Mouse (Mus musculus) splenic B cell, adult 2 months (primary cell): ENCODE measurements at regions not wholly inside any gene's neighbourhood (a gene's known extent, or its start where the extent isn't known, plus 50 kb on each side); places are given as distances from the start of the nearest gene placed in this dataset.

Source experiments
- DNase-seq: peaks from one replicate; pipeline ENCODE4 v3.0.0-alpha.2; 2011; ENCODE audit warnings: low read depth, low spot score
- H3K27me3 ChIP-seq: 2 replicates; pipeline ENCODE4 v1.6.1; 2012; ENCODE audit warnings: mild to moderate bottlenecking, low read length, moderate library complexity, mixed read lengths; ENCODE audit not compliant: control insufficient read depth, poor library complexity, insufficient read depth, severe bottlenecking
- H3K36me3 ChIP-seq: 2 replicates; pipeline ENCODE4 v1.6.1; 2012; ENCODE audit warnings: mild to moderate bottlenecking, low read length, moderate library complexity, mixed read lengths; ENCODE audit not compliant: control insufficient read depth, poor library complexity, insufficient read depth, severe bottlenecking

DNA sequence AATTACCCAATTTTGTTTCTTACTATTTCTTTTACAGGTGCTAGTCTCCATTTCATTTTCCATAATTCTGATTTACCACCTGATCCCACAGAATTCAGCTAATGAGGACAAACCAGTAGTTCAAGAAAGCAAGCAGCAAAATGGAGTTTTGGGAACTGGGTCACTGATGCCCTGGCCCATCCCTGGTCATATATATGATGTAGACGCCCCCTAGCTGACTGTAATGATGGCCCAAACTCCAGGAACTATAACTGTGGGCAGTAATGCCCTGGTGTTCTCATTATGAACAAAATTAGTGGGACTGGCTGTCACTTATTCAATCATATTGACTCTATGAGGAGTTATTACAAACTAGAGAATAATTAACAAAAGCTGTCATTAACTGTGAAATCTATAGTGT lies 375.5 kb downstream of the Fgf10 start:
- H3K36me3 ChIP-seq, result no peaks in the 10 kb centered on the region
- H3K27me3 ChIP-seq, result no peaks in the 10 kb centered on the region
- no peak for DNase-seq

DNA sequence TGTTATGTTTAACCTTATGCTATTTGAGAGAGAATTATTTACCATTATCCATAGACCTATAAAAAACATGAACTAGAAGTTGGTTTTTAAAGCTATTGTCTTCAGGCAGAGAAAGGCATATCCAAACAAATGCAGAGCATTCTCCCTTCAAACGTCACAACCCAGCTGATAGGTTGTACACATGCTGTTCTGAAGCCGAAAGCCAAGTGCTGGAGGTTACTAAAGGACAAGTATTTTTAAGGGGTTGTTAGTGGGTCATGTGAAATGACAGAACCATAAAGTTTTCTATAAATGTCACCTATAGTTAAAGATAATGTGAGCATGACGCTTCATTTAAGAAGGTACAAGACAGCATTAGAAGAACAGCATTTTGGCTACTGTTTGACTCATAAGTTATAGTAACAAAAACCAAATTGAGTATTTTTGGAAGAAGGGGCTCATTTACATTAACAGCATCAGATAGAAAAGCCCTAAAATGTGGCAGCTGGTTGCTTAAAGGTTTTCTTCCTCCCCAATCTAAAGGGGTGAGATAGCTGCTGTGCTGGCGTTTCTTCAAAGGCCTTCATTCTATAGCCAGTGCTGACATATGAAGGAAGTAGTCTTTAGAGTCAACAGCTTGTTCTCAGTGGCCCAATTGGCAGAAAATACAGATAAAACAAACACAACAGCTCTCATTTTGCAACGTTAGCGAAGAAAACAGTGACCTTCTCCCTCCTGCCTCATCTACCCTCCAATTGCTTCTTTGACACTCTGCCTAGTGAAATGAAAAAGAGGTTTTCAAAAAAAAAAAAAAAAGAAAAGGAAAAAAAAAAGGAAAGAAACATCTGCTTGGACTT lies 359.4 kb upstream of the Paip1 start:
- no peak for DNase-seq
- no peaks in the 10 kb centered on the region for H3K36me3 ChIP-seq

DNA sequence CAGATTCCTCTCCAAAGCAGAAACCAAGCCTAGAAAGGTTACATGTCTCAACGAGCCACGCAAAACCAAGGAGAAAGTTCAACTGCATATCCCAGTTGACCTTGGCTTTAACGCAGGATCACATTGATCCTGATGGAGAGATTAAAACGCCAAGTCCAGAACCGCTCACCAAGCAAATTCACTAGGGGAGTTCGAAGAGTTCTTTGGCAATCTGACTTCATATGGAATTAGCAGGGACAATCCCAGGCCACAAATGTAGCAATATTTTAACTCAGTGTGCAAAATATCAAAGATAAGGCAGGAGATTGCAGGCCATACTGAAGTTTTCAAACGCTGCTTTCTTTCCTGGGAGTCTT lies 358.8 kb upstream of the Paip1 start:
- DNase-seq, result no peak
- Histone ChIP-seq H3K27me3 (no peaks in the 10 kb centered on the region), H3K36me3 (no peaks in the 10 kb centered on the region)

More for the DNA sequence above, 359.4 kb upstream of the Paip1 start:
- no peaks in the 10 kb centered on the region for H3K27me3 ChIP-seq

DNA sequence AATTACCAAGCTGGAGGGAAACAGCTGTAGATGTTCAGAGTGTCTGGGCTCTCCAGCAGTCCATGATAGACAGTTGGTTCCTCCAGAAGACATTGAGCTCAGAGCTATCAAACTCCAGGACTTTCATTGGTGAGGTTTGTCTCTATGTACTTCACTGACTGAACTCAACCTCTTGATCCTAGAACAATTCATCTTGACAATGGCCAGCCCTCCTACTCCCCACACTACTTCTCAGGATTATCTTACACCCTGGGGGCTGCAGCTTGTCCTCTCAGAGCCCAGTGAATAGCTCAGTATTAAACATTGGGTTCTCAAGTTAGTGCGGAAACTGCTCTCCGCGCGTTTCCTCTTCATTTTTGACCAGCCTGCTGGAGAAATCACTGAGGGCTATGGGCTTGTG lies 349.2 kb upstream of the Paip1 start:
- Histone ChIP-seq H3K36me3 (no peaks in the 10 kb centered on the region), H3K27me3 (no peaks in the 10 kb centered on the region)
- no peak for DNase-seq

DNA sequence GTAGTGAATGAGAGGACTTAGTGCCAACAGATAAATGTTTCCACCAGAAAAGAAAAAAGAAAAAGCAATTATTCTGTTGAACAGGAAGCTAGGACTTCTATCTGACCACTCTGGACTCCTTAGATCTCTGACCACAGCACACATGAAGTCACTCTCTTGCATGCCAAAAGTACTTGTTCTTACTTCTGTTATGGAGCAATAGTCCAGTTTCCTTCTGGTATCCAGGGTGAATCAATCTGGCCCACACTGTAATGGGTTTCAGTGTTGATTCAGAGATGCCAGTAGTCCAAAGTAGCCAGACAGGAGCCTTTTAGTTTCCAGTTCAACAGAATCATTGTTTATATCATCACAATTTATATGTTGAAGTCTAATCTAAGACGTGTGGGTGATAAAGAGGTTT lies 346.7 kb upstream of the Paip1 start:
- no peaks in the 10 kb centered on the region for H3K36me3 ChIP-seq
- DNase-seq, result no peak
- H3K27me3 ChIP-seq, result no peaks in the 10 kb centered on the region

DNA sequence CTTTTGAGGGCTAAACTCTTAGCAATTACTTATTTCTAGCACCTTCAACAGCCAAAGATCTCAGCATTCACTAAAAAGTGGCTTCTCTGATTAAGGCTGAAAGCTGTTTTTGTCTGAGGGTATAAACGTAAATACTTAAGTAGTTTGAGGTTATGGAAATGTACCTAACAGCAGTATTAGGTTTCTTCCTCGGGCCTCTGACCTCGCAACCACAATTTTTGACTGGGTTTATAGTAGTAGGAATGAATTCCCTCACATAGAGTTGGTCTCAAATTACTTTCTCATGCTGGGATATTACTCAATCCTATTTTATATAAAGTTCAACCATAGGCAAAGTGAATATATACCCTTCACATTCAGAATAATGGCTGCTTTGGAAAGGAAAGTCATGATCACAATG lies 310.5 kb upstream of the Paip1 start:
- H3K36me3 ChIP-seq, result no peaks in the 10 kb centered on the region
- no peaks in the 10 kb centered on the region for H3K27me3 ChIP-seq
- no peak for DNase-seq

DNA sequence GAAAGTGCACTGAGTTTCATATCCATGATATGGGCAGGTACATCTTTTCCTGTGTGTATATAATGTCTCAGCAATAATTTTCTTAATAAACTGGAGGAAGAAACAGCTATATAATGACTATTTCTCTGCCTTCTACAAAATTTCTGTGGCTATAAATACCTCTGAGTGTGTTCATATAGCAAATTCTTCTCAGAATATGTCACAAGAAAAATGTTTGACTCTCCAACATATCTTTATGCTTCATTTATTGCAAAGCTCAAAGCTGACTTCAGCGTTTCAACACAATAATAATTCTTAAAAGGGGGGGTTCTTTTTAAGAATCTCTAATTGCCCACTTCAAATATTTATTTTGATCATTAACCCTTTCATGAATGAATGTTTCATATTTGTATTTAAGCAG lies 310.0 kb upstream of the Paip1 start:
- no peaks in the 10 kb centered on the region for H3K27me3 ChIP-seq
- H3K36me3 ChIP-seq, result no peaks in the 10 kb centered on the region
- no peak for DNase-seq

DNA sequence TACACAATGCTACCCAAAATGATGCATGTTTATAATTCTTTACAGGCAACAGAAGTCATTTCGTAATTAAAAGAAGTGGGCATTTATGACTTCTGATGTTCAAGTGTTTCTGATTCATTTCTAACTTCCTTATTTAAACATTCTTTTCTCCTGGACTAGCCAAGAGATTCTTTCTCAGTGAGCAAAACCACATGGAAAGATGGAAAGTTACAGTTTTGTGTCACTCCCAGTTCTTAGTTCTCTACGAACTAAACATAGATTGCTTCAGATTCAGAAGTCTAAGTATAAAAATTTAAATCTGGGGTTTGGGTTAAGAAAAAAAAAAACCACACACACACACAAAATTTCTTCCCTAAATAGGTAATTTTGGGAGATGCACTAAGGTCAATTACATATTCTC lies 288.0 kb upstream of the Paip1 start:
- H3K27me3 ChIP-seq, result no peaks in the 10 kb centered on the region
- no peaks in the 10 kb centered on the region for H3K36me3 ChIP-seq
- DNase-seq, result no peak

DNA sequence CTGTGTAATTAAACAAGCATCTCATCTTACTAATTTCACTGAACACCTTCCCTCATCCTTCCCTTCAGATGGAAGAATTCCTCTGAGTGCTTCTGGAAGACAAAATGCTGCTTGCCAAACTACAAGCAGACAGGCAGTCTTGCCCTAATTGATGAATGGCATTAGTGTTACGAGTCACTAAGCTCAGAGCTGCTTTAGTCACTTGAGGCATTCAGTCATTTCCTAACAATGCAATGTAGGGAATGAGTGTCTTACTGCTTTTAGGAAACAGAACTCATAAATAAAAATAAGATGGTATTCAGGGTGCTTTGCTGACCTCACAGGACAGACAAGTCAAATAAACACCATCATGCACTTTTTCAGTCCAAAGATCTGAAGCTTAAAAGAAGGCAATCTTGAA lies 285.1 kb upstream of the Paip1 start:
- Histone ChIP-seq H3K36me3 (no peaks in the 10 kb centered on the region), H3K27me3 (no peaks in the 10 kb centered on the region)
- DNase-seq, result no peak

DNA sequence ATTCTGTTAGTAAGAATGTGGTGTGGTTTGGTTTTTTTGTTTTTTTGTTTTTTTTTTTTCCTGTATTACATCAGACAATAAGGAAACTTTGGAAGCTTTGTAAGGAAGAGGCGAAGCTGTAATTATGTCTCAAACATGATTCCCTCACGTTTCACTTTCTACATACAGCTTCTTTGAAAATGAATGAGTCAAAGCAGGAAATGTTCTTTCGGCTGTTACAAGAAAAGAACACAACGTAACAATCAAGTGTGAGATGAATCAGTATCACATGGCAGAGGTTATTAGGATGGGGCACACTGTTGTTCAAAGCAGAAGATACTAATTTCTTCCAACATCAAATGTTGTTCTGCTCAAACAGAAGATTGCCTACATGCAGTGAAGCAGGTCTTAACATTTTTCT lies 282.7 kb upstream of the Paip1 start:
- Histone ChIP-seq H3K36me3 (no peaks in the 10 kb centered on the region), H3K27me3 (no peaks in the 10 kb centered on the region)
- DNase-seq, result no peak

DNA sequence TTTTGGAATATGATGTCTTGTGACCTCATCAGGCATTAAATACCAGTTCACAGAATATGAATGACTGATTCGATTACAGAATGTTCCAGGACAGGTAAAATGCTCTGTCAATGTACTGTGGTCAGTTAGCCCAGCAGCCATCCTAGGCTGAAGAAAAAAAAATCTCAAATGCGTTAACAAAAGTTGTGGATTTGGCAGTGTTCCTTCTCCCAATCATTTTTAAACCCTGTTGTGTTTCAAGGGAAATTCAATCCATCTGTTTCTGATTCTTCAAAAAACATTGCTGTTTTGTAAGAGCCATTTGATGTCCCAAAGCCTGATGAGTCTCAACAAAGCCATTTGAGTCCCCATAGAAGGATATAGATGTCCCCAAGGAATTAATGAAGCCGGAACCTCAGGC lies 280.7 kb upstream of the Paip1 start:
- H3K36me3 ChIP-seq, result no peaks in the 10 kb centered on the region
- no peak for DNase-seq
- H3K27me3 ChIP-seq, result no peaks in the 10 kb centered on the region

DNA sequence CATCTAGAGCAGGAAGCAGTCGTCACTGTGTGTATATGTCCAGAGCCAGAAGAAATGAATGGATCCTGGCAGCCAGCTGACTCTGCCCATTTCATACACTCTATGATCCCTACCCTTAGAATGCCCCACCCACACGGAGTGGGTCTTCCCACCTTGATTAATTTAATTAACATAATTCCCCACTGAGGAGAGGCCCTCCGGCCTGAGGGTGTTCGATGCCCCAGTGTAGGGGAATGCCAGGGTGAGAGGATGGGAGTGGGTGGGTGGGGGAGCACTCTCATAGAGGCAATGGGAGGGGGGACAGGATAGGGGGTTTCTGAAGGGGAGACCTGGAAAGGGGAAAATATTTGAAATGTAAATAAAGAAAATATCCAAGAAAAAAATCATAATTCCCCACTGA lies 279.3 kb upstream of the Paip1 start:
- no peak for DNase-seq
- no peaks in the 10 kb centered on the region for H3K36me3 ChIP-seq
- H3K27me3 ChIP-seq, result no peaks in the 10 kb centered on the region

DNA sequence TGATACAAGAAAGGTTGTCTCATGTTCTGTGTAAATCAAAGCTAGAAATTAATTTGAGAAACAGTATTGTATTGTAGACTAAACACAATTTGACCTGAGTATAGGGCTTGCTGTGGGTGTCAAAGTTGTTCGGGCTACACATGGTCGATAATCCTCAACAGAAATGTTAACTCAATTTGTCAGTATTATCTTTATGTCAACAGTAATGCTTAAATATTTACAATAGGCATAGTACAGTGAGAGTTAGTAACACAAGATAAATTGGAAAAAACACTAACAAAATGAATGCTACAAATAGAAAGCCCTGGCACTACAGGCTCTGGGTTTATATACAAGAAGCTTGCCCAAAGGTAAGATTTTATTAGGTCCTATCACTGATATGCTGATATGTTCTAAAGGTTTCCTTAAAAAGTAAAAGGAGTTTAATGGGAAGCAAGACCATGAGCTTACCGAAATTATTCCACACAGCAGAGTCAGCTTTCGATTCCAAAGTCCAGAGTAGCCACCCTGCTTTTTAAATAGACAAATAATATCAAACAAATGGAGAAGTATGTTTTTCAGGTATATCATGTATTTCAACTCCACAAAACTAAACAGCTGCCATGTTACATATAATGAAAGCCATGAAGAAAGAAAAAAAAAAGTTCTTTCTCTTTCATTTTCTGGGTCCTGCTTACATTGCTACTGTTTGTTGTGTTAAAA lies 277.4 kb upstream of the Paip1 start:
- no peak for DNase-seq
- Histone ChIP-seq H3K36me3 (no peaks in the 10 kb centered on the region), H3K27me3 (no peaks in the 10 kb centered on the region)

DNA sequence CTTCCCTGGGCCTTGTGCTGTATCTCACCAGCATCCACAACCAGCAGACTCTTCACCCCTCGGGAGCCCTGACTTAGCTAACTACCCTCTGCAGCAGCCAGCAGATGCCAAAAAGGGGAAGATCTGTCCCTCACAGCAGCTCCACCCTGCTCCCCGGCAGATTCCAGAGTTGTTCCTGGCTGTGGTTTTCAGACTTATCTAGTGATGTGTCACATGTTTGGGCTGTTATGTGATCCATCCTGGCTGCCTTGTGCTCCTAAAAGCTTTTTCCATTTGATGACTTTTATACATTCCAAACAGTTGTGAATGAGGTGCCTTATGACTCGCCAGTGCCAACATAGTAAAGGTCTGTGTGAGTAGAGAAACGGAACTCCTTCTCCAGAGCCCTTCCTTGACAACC lies 250.6 kb upstream of the Paip1 start:
- no peaks in the 10 kb centered on the region for H3K27me3 ChIP-seq
- no peaks in the 10 kb centered on the region for H3K36me3 ChIP-seq
- no peak for DNase-seq

DNA sequence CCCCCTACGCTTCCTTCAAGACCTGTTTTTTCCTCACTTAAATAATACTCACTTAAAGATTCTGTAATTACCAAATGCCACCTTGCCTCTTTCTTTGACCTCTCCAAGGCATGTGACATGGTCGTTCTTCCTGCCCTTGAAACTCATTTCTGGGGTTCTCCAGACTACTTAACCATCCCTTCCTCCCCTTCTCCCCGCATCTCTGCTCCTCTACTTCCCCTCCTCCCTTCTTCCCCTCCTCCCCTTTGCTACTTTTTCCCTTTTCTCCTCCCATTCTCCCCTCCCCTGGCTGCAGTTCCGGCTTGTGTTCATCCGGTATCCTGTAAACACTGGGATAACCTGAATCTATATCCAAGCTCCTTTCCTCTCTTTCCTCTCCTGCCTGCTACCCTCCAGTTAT lies 250.2 kb upstream of the Paip1 start:
- Histone ChIP-seq H3K36me3 (no peaks in the 10 kb centered on the region), H3K27me3 (no peaks in the 10 kb centered on the region)
- DNase-seq, result no peak
